Mouse (Mus musculus): ENCODE results near the gene Pth2. TPM values are rescaled to one million over a fixed set of nuclear protein-coding genes. Genes with fewer than 3 reads are reported as not detected.

The Pth2 gene
- total RNA-seq, 2 experiments from 2014 or later: not detected

DNA sequence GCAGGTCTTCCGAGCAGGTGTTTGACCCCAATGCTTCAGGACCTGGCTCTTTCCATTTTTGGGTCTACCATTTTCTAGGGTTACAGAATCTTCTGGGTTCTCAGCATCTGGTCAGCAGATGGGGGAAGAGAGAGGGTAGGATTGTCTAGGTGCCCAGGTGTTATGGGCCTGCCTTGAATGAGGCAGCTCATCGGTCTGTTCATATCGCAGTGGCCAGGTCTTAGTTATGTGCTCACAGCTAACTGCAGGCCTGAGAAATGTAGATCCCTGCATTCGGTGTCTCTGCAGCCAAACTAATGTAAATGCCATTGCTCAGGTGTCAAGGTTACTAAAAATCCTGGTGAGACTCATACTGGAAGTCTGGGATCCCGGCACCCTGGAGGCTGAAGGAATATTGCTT lies 45.6 kb downstream of the Pth2 start:
- no peak for DNase-seq (ENCODE audit: low spot score)
- intact Hi-C loops (cut with DNase I): no loop called here

DNA sequence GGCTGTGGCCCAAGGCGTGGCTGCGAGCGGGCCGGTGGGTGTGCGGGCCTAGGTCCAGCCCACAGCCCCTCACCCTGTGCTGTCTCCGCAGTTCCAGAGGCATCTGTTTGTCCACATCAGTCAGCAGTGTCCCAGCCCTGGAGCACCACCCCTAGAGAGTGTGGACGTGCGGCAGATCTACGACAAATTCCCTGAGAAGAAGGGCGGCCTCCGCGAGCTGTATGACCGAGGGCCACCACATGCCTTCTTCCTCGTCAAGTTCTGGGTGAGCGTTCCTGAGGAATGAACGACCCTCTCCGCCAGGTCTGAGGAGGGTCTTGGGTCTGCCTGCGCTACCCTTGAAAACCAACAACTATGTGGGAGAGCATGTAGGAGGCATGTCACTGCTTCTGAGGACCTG lies 47.8 kb downstream of the Pth2 start:
- intact Hi-C loops (cut with DNase I): no loop called here
- DNase-seq (ENCODE audit: low spot score): no peak

DNA sequence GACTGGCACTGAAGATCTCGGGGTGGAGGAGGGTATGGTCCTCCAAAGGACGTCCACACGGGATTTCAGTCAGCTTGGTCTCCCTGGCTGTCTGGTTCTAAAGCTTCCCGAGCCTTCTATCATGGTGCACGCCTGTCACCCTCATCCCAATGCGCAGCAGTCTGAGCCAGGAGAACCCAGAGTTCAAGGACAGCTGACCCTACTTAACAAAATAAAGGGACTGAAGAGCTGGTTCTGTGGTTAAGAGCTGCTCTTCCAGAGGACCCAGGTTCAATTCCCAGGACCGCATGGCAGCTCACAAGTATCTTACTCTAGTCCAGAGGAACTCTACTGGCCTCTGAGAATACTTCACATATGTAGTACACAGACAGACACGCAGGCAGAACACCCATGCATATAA lies 48.3 kb downstream of the Pth2 start:
- intact Hi-C loops (cut with DNase I): no loop called here
- no peak for DNase-seq (ENCODE audit: low spot score)

DNA sequence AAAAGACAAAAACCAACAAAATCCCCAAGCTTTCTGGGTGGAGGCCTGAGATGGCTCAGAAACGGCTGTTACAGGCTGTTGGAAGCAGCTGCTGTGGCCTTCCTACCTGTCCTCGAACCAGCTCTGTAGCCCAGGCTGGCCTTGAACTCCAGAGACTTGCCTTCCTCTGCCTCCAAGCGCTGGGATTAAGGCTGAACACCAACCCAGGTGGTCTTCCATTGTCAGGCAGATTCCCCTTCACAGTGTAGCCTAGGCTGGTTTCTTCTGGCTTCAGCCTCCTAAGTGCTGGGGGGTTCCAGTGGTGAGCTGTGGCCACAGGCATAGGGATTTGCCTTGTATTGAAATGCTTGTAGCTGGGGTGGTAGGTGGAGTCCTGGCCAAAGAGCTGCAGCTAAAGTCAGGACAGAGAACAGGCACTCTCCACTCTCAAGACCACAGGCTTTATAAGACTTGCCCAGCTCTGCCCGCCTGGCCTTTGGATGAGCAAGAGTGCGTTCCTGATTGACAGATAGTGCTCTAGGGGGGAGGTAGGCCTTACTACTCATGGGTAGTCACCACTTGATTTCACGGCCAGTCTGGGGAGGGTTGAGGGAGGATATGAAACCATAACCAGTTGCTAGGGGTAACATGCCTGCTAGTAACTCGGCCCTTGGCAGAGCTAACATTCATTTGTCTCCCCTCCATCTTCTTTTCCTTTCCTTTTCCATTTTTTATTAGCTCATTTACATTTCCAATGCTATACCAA lies 48.8 kb downstream of the Pth2 start:
- intact Hi-C loops (cut with DNase I): no loop called here

DNA sequence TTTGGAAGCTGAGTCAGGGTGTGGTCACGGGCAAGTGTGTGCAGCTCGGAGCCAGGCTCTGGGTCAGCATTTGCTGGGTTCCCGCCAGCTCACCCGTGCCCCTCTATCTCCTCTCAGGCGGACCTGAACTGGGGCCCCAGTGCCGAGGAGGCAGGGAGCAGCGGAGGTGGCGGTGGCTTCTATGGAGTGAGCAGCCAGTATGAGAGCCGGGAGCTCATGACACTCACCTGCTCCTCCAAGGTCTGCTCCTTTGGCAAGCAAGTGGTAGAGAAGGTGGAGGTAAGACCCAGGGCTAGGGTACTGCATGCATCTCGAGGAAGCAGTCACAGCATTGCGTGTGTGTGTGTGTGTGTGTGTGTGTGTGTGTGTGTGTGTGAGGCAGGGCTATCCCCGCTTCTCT lies 50.4 kb downstream of the Pth2 start:
- intact Hi-C loops (cut with DNase I): no loop called here

More for the DNA sequence above, 48.8 kb downstream of the Pth2 start:
- no peak for DNase-seq (ENCODE audit: low spot score)

More for the DNA sequence above, 50.4 kb downstream of the Pth2 start:
- DNase-seq (ENCODE audit: low spot score): no peak

Small RNA genes within 50 kb of the gene (microRNA-seq; reads per million reads assigned to microRNA genes)
- gene Mir7055: not detected

Other genes with a start within 250 kb of the Pth2 start
- not detected for gene Tsks, start 237.8 kb upstream of the Pth2 start, total RNA-seq (2021)
- gene Cpt1c, start 206.1 kb upstream of the Pth2 start, total RNA-seq (2021): 1 to 10 TPM; 2.7 to 3.1 TPM
- gene Prmt1, start 194.4 kb upstream of the Pth2 start, total RNA-seq (2021): 100 to 1,000 TPM; 105 to 111 TPM
- gene Irf3, start 183.3 kb upstream of the Pth2 start, total RNA-seq (2021): 10 to 100 TPM; 28.3 to 30.9 TPM
- 10 to 100 TPM; 10.2 to 11.2 TPM for gene Bcl2l12, start 182.3 kb upstream of the Pth2 start, total RNA-seq (2021)
- gene Scaf1, start 164.6 kb upstream of the Pth2 start, total RNA-seq (2021): 10 to 100 TPM; 45.5 to 49.7 TPM
- gene Rras, start 163.0 kb upstream of the Pth2 start, total RNA-seq (2021): 10 to 100 TPM; 48.9 to 56.6 TPM
- 10 to 100 TPM; 23.2 to 27.7 TPM for gene Prr12, start 128.1 kb upstream of the Pth2 start, total RNA-seq (2021)
- gene Nosip, start 118.6 kb upstream of the Pth2 start, total RNA-seq (2021): 10 to 100 TPM; 25.7 to 27.8 TPM
- gene Prrg2, start 118.3 kb upstream of the Pth2 start, total RNA-seq (2021): 1 to 10 TPM; 6.8 to 7.1 TPM
- gene Rcn3, start 88.8 kb upstream of the Pth2 start, total RNA-seq (2021): 10 to 100 TPM; 28.1 to 32.4 TPM
- 10 to 100 TPM; 66.1 to 71.7 TPM for gene Fcgrt, start 77.1 kb upstream of the Pth2 start, total RNA-seq (2021)
- gene Rps11, start 56.6 kb upstream of the Pth2 start, total RNA-seq (2021): 100 to 1,000 TPM; 517 to 569 TPM
- 100 to 1,000 TPM; 613 to 620 TPM for gene Rpl13a, start 52.2 kb upstream of the Pth2 start, total RNA-seq (2021)
- gene Gm45713, start 44.8 kb upstream of the Pth2 start, total RNA-seq (2021): not detected
- 10 to 100 TPM in 1 of 2 experiments, 1 to 10 TPM in 1; 5.3 to 15.0 TPM for gene Flt3l, start 44.6 kb upstream of the Pth2 start, total RNA-seq (2021)
- gene Pih1d1, start 26.7 kb upstream of the Pth2 start, total RNA-seq (2021): 10 to 100 TPM; 29.7 to 30.9 TPM
- 10 to 100 TPM; 23.5 to 37.6 TPM for gene Aldh16a1, start 26.4 kb upstream of the Pth2 start, total RNA-seq (2021)
- 10 to 100 TPM; 18.1 to 18.7 TPM for gene Slc17a7, start 17.0 kb upstream of the Pth2 start, total RNA-seq (2021)
- not detected for gene Gfy, start 1.4 kb upstream of the Pth2 start, total RNA-seq (2021)
- not detected for gene Ccdc155, start 23.9 kb downstream of the Pth2 start, total RNA-seq (2021)
- gene Dkkl1, start 31.2 kb downstream of the Pth2 start, total RNA-seq (2021): not detected
- 10 to 100 TPM in 1 of 2 experiments, 1 to 10 TPM in 1; 7.0 to 12.0 TPM for gene Tead2, start 34.8 kb downstream of the Pth2 start, total RNA-seq (2021)
- gene Cd37, start 58.1 kb downstream of the Pth2 start, total RNA-seq (2021): 1 to 10 TPM; 2.9 to 3.2 TPM
- gene Slc6a16, start 60.1 kb downstream of the Pth2 start, total RNA-seq (2021): not detected
- not detected for gene Slc6a21, start 96.5 kb downstream of the Pth2 start, total RNA-seq (2021)
- 10 to 100 TPM; 23.5 to 25.0 TPM for gene Trpm4, start 152.8 kb downstream of the Pth2 start, total RNA-seq (2021)
- gene Hrc, start 154.3 kb downstream of the Pth2 start, total RNA-seq (2021): 100 to 1,000 TPM; 773 to 825 TPM
- gene Ppfia3, start 186.0 kb downstream of the Pth2 start, total RNA-seq (2021): under 1 TPM; 0.18 to 0.25 TPM
- 1 to 10 TPM; 1.8 to 2.0 TPM for gene Lin7b, start 189.6 kb downstream of the Pth2 start, total RNA-seq (2021)
- 100 to 1,000 TPM; 110 to 111 TPM for gene Snrnp70, start 214.7 kb downstream of the Pth2 start, total RNA-seq (2021)
- 1 to 10 TPM; 3.2 to 3.7 TPM for gene Kcna7, start 224.7 kb downstream of the Pth2 start, total RNA-seq (2021)
- gene Ntf5, start 232.7 kb downstream of the Pth2 start, total RNA-seq (2021): under 1 TPM; 0.14 to 0.39 TPM
- not detected for gene Lhb, start 239.8 kb downstream of the Pth2 start, total RNA-seq (2021)

Measured in heart, postnatal 25 days (tissue).